Comparison of ENCODE assay signal across 20 mouse cellular contexts in genomic region chr8:106535448-106535847, GRCm38 (mm10). TPM values are rescaled to one million over a fixed set of nuclear protein-coding genes. Genes with fewer than 3 reads are reported as not detected.
DNase-seq lines count a peak whose midpoint lies in the region; ATAC-seq and TF ChIP-seq lines count a peak whose summit lies in the region.
"Had no signal": no experiment of that assay in that cellular context is flagged by ENCODE, and none has a peak within 500 bp of the region (broad histone marks: within the 10 kb centered on the region; RNA-seq: fewer than 3 reads in every experiment).

No protein-coding gene starts in this region.

- TF ChIP-seq CTCF in kidney, adult 2 months (conservative IDR thresholded peaks at IDR 0.05; ENCODE audit: insufficient read depth, insufficient read length, low read depth, low read length), result peak; percentile 50
- TF ChIP-seq CTCF in testis, adult 2 months (IDR thresholded peaks at IDR 0.05; ENCODE audit: control insufficient read depth, insufficient read depth, insufficient replicate concordance, low read depth, low read length), result peak; percentile 58; the same call in 1 of the 2 replicates

- no peak for DNase-seq in kidney, adult 2 months
- DNase-seq in testis, postnatal 14 days (ENCODE audit: low spot score), result no peak
- no peak for DNase-seq in cerebellum, adult 11 months
- DNase-seq in urinary bladder, postnatal 14 days (ENCODE audit: low spot score), result no peak
- DNase-seq in embryo, embryonic 9.5 days (ENCODE audit: extremely low spot score), result no peak
- DNase-seq: adrenal gland, postnatal 10 days; cerebellum, adult 9-11 months; layer of hippocampus, adult 9-11 months; thymus, postnatal 36 days had no signal

- no peak overlapping the region for H3K27ac ChIP-seq in kidney, adult 2 months (ENCODE audit: insufficient read depth, low read depth, low read length)
- H3K27ac ChIP-seq in kidney, embryonic 14.5 days (ENCODE audit: low read depth, low read length), result no peak overlapping the region
- H3K27ac ChIP-seq in testis, adult 2 months (ENCODE audit: control insufficient read depth, insufficient read depth, low read depth, low read length), result no peak overlapping the region
- H3K27ac ChIP-seq: intestine, embryonic 15.5 days; limb, embryonic 13.5 days; midbrain, embryonic 13.5 days had no signal

- H3K4me2 ChIP-seq in kidney, embryonic 14.5 days (replicated peaks; ENCODE audit: low read depth, low read length), result no peak overlapping the region
- H3K4me2 ChIP-seq: intestine, embryonic 15.5 days; limb, embryonic 13.5 days; midbrain, embryonic 13.5 days had no signal

- no peak for TF ChIP-seq POLR2A in kidney, adult 2 months (IDR thresholded peaks at IDR 0.05; ENCODE audit: low read depth, low read length)
- no peak for TF ChIP-seq POLR2A in testis, adult 2 months (IDR thresholded peaks at IDR 0.05; ENCODE audit: control insufficient read depth, low read depth, low read length)

- 64% methylated on average over 4 of the region's 4 CpGs for WGBS in kidney, adult 2 months
- 75% methylated on average over 4 of the region's 4 CpGs for WGBS in kidney, embryonic 14.5 days

- no peak for ATAC-seq in kidney, embryonic 14.5 days (ENCODE audit: low FRiP score, low TSS enrichment)
- ATAC-seq in common myeloid progenitor, adult 5-6 weeks (replicated peaks; ENCODE audit: low read depth, poor library complexity, severe bottlenecking), result peak; percentile 67
- ATAC-seq: forebrain, embryonic 14.5 days; midbrain, embryonic 13.5 days had no signal

- no peaks in the 10 kb centered on the region; the same call in 1 of the 2 replicates for H3K9me3 ChIP-seq in kidney, embryonic 14.5 days (ENCODE audit: control insufficient read depth, low read length)
- H3K9me3 ChIP-seq: intestine, embryonic 15.5 days; limb, embryonic 13.5 days; midbrain, embryonic 13.5 days had no signal

- no peak overlapping the region for H3K9ac ChIP-seq in kidney, embryonic 14.5 days (ENCODE audit: low read depth, low read length)
- H3K9ac ChIP-seq: intestine, embryonic 15.5 days; limb, embryonic 13.5 days; midbrain, embryonic 13.5 days had no signal

- H3K4me3 ChIP-seq in kidney, adult 2 months (ENCODE audit: insufficient read depth, low read depth, low read length), result no peak overlapping the region
- H3K4me3 ChIP-seq in kidney, embryonic 14.5 days (ENCODE audit: low read length), result no peak overlapping the region
- H3K4me3 ChIP-seq in testis, adult 2 months (ENCODE audit: control insufficient read depth, low read depth, low read length), result no peak overlapping the region
- H3K4me3 ChIP-seq: intestine, embryonic 15.5 days; limb, embryonic 13.5 days; midbrain, embryonic 13.5 days had no signal

- no peaks in the 10 kb centered on the region for H3K4me1 ChIP-seq in kidney, adult 2 months (ENCODE audit: control insufficient read depth, insufficient read depth, low read length)
- no peaks in the 10 kb centered on the region for H3K4me1 ChIP-seq in kidney, embryonic 14.5 days (ENCODE audit: control insufficient read depth, insufficient read depth, low read length)
- H3K4me1 ChIP-seq in testis, adult 2 months (ENCODE audit: control insufficient read depth, insufficient read depth, low read length), result no peaks in the 10 kb centered on the region
- H3K4me1 ChIP-seq: intestine, embryonic 15.5 days; midbrain, embryonic 13.5 days had no signal

- no peaks in the 10 kb centered on the region for H3K36me3 ChIP-seq in kidney, adult 2 months (ENCODE audit: control insufficient read depth, insufficient read depth, low read length)
- peaks cover 12% of the 10 kb centered on the region; the same call in 1 of the 2 replicates for H3K36me3 ChIP-seq in kidney, embryonic 14.5 days (ENCODE audit: control insufficient read depth, insufficient read depth, low read length)
- H3K36me3 ChIP-seq in testis, adult 2 months (ENCODE audit: control insufficient read depth, insufficient read depth, low read length), result no peaks in the 10 kb centered on the region
- H3K36me3 ChIP-seq: intestine, embryonic 15.5 days; midbrain, embryonic 13.5 days had no signal

- no peaks in the 10 kb centered on the region for H3K27me3 ChIP-seq in kidney, adult 2 months (replicated peaks; ENCODE audit: control insufficient read depth, insufficient read depth, low read length)
- no peaks in the 10 kb centered on the region for H3K27me3 ChIP-seq in kidney, embryonic 14.5 days (ENCODE audit: control insufficient read depth, insufficient read depth, low read length)
- no peaks in the 10 kb centered on the region for H3K27me3 ChIP-seq in testis, adult 2 months (ENCODE audit: control insufficient read depth, insufficient read depth, low read length)
- H3K27me3 ChIP-seq: intestine, embryonic 15.5 days; limb, embryonic 13.5 days; midbrain, embryonic 13.5 days had no signal

RNA-seq across cellular contexts. Expression of gene Cdh3, which starts 24.8 kb away (rescaled TPM):
- polyA plus RNA-seq in kidney, adult 2 months (2012; rRNA removed), result 5.0 and 5.5 TPM in 2 replicates
- 18.2 and 21.1 TPM in 2 replicates for polyA plus RNA-seq in kidney, embryonic 14.5 days (2014; fragmentation: Nextera tagmentation; extraction: Ambion mirVana)
- polyA plus RNA-seq in testis, adult 2 months (2012; rRNA removed), result 1.2 and 1.3 TPM in 2 replicates
- not detected in 2 replicates for total RNA-seq in common myeloid progenitor, adult 5-6 weeks (2017)
- total RNA-seq: neutrophil, adult 5-6 weeks had no signal

RNA-seq across cellular contexts. Expression of gene 6030452D12Rik, which starts 35.1 kb away (rescaled TPM):
- not detected in 2 replicates for polyA plus RNA-seq in kidney, adult 2 months (2012; rRNA removed)
- polyA plus RNA-seq in kidney, embryonic 14.5 days (2014; fragmentation: Nextera tagmentation; extraction: Ambion mirVana), result not detected in 2 replicates
- polyA plus RNA-seq in testis, adult 2 months (2012; rRNA removed), result not detected in 2 replicates
- not detected in 2 replicates for total RNA-seq in common myeloid progenitor, adult 5-6 weeks (2017)
- total RNA-seq: adrenal gland, postnatal 10 days; gastrocnemius, postnatal 4 days; heart, postnatal 25 days; neutrophil, adult 5-6 weeks had no signal
- polyA plus RNA-seq: embryonic facial prominence, embryonic 14.5 days; forebrain, embryonic 14.5 days; intestine, embryonic 15.5 days; limb, embryonic 13.5 days; midbrain, embryonic 13.5 days had no signal

RNA-seq across cellular contexts. Expression of gene Gm10073, which starts 37.8 kb away (rescaled TPM):
- 34.0 and 102 TPM in 2 replicates for polyA plus RNA-seq in kidney, adult 2 months (2012; rRNA removed)
- polyA plus RNA-seq in kidney, embryonic 14.5 days (2014; fragmentation: Nextera tagmentation; extraction: Ambion mirVana), result 11.5 and 11.6 TPM in 2 replicates
- 9.7 and 9.8 TPM in 2 replicates for polyA plus RNA-seq in testis, adult 2 months (2012; rRNA removed)
- 13.6 and 25.0 TPM in 2 replicates for total RNA-seq in common myeloid progenitor, adult 5-6 weeks (2017)
